Mouse (Mus musculus) liver, embryonic 15.5 days (tissue): ENCODE results near the gene Lyz2. TPM values are rescaled to one million over a fixed set of nuclear protein-coding genes. Genes with fewer than 3 reads are reported as not detected.
"Not testable (repeated sequence)": the region's sequence is repeated elsewhere in the genome, so short reads cannot be mapped to it uniquely, and the experiment has no call there.

ENCODE experiments used
- ATAC-seq: fragments of 200-750 bp; cut with Nextera tagmentation; 2 replicates; pipeline ENCODE4 v1.8.0; 2017; ENCODE audit warnings: moderate number of reproducible peaks, mild to moderate bottlenecking, moderate library complexity; ENCODE audit not compliant: insufficient read depth
- H3K27ac ChIP-seq: fragments of 300-500 bp; sonication (generic); replicated peaks from 2 replicates; pipeline ENCODE4 v1.5.1; 2015; ENCODE audit warnings: mild to moderate bottlenecking, inconsistent platforms
- H3K27me3 ChIP-seq: fragments of 300-500 bp; sonication (generic); 2 replicates; pipeline ENCODE4 v1.6.1; 2015; ENCODE audit warnings: mild to moderate bottlenecking, inconsistent platforms
- H3K36me3 ChIP-seq: fragments of 300-500 bp; sonication (generic); replicated peaks from 2 replicates; pipeline ENCODE4 v1.6.1; 2015; ENCODE audit warnings: moderate library complexity, mild to moderate bottlenecking, inconsistent platforms
- H3K4me1 ChIP-seq: fragments of 300-500 bp; sonication (generic); replicated peaks from 2 replicates; pipeline ENCODE4 v1.6.1; 2015; ENCODE audit warnings: inconsistent platforms
- H3K4me2 ChIP-seq: fragments of 300-500 bp; sonication (generic); 2 replicates; pipeline ENCODE4 v1.6.1; 2015; ENCODE audit warnings: moderate library complexity, mild to moderate bottlenecking, inconsistent platforms
- H3K4me3 ChIP-seq: fragments of 300-500 bp; sonication (generic); replicated peaks from 2 replicates; pipeline ENCODE4 v1.5.1; 2015; ENCODE audit warnings: mild to moderate bottlenecking, inconsistent platforms
- H3K9ac ChIP-seq: fragments of 300-500 bp; sonication (generic); 2 replicates; pipeline ENCODE4 v1.6.1; 2015; ENCODE audit warnings: moderate library complexity, mild to moderate bottlenecking, inconsistent platforms
- H3K9me3 ChIP-seq: fragments of 300-500 bp; sonication (generic); replicated peaks from 2 replicates; pipeline ENCODE4 v1.6.1; 2016; ENCODE audit warnings: inconsistent platforms
- WGBS: fragments of 180-500 bp; shearing (Covaris S2); methylation state at CpG from one replicate; pipeline ENCODE4 v1.1.7; 2015; ENCODE audit warnings: mixed read lengths; ENCODE audit not compliant: insufficient replicate concordance; 5-methylcytosine and 5-hydroxymethylcytosine counted together
- polyA plus RNA-seq: library from polyadenylated mRNA; unstranded; fragments of >200 nt; fragmentation: Nextera tagmentation; extraction: Ambion mirVana; gene quantifications from 2 replicates; pipeline ENCODE4 v1.2.1, GENCODE M21; 2015

Lyz2 gene
- polyA plus RNA-seq, 1 experiment from 2014 or later: 653 TPM

GRCm38 (mm10) chr10:117283871-117284577 lies 1.9 kb upstream of the Lyz2 start:
- no peak overlapping the region for H3K4me3 ChIP-seq
- no peaks in the 10 kb centered on the region for H3K27me3 ChIP-seq
- no peaks in the 10 kb centered on the region for H3K36me3 ChIP-seq
- no peak overlapping the region for H3K27ac ChIP-seq
- H3K9ac ChIP-seq: no peak overlapping the region
- no peak overlapping the region for H3K4me2 ChIP-seq
- no peak for ATAC-seq
- H3K9me3 ChIP-seq: no peaks in the 10 kb centered on the region
- H3K4me1 ChIP-seq: no peaks in the 10 kb centered on the region
- WGBS: 59% methylated on average over 7 of the region's 7 CpGs

- H3K36me3 ChIP-seq, H3K9ac ChIP-seq, H3K4me3 ChIP-seq, H3K27me3 ChIP-seq, H3K4me1 ChIP-seq, H3K9me3 ChIP-seq, H3K4me2 ChIP-seq, ATAC-seq, H3K27ac ChIP-seq: not testable (repeated sequence)
- WGBS: 52% methylated on average over 4 of the region's 4 CpGs
These were observed 1.1 kb upstream of the Lyz2 start for GRCm38 (mm10) chr10:117283196-117283595.

- Histone ChIP-seq H3K36me3 (no peaks in the 10 kb centered on the region), H3K9me3 (no peaks in the 10 kb centered on the region), H3K4me3 (no peak overlapping the region), H3K27me3 (no peaks in the 10 kb centered on the region), H3K4me1 (no peaks in the 10 kb centered on the region), H3K9ac (no peak overlapping the region), H3K4me2 (no peak overlapping the region), H3K27ac (no peak overlapping the region)
- WGBS: 51% methylated on average over 2 of the region's 2 CpGs
- ATAC-seq: no peak
These were observed 430 bp upstream of the Lyz2 start for GRCm38 (mm10) chr10:117282551-117282950.

- no peaks in the 10 kb centered on the region for H3K9me3 ChIP-seq
- no peaks in the 10 kb centered on the region for H3K27me3 ChIP-seq
- 0 out of 2 replicates have a peak overlapping the region, but pooled peaks have one; percentile 1 for H3K4me2 ChIP-seq
- H3K27ac ChIP-seq: peak overlapping the region; percentile 30
- H3K9ac ChIP-seq: no peak overlapping the region
- ATAC-seq: no peak
- WGBS: 54% methylated on average over 7 of the region's 7 CpGs
- peak overlapping the region; percentile 27 for H3K4me3 ChIP-seq
- H3K4me1 ChIP-seq: no peaks in the 10 kb centered on the region
- H3K36me3 ChIP-seq: no peaks in the 10 kb centered on the region
These were observed 670 bp downstream of the Lyz2 start for GRCm38 (mm10) chr10:117281381-117281920.

GRCm38 (mm10) chr10:117280000-117280399 lies 2.1 kb downstream of the Lyz2 start:
- peak overlapping the region; percentile 20 for H3K4me3 ChIP-seq
- H3K4me1 ChIP-seq: no peaks in the 10 kb centered on the region
- H3K27me3 ChIP-seq: no peaks in the 10 kb centered on the region
- ATAC-seq: no peak
- WGBS: 46% methylated on average over 1 of the region's 1 CpGs
- no peak overlapping the region for H3K9ac ChIP-seq
- 0 out of 2 replicates have a peak overlapping the region, but pooled peaks have one; percentile 14 for H3K27ac ChIP-seq
- H3K9me3 ChIP-seq: no peaks in the 10 kb centered on the region
- H3K4me2 ChIP-seq: no peak overlapping the region
- H3K36me3 ChIP-seq: no peaks in the 10 kb centered on the region

GRCm38 (mm10) chr10:117278510-117278909 lies 3.6 kb downstream of the Lyz2 start:
- H3K4me3 ChIP-seq, ATAC-seq, H3K9me3 ChIP-seq, H3K27me3 ChIP-seq, H3K4me1 ChIP-seq, H3K4me2 ChIP-seq, H3K27ac ChIP-seq, H3K9ac ChIP-seq, H3K36me3 ChIP-seq: not testable (repeated sequence)
- WGBS: 50% methylated on average over 2 of the region's 2 CpGs

- not testable (repeated sequence) for H3K4me1 ChIP-seq, H3K4me3 ChIP-seq, H3K27ac ChIP-seq, H3K9ac ChIP-seq, H3K36me3 ChIP-seq, H3K27me3 ChIP-seq, ATAC-seq, H3K4me2 ChIP-seq, H3K9me3 ChIP-seq
- 61% methylated on average over 9 of the region's 9 CpGs for WGBS
These were observed 4.3 kb downstream of the Lyz2 start for GRCm38 (mm10) chr10:117277779-117278178.

GRCm38 (mm10) chr10:117275681-117276369 lies 6.3 kb downstream of the Lyz2 start:
- Histone ChIP-seq H3K9ac (no peak overlapping the region), H3K27ac (no peak overlapping the region), H3K36me3 (no peaks in the 10 kb centered on the region), H3K4me3 (no peak overlapping the region), H3K9me3 (no peaks in the 10 kb centered on the region), H3K4me1 (no peaks in the 10 kb centered on the region), H3K4me2 (no peak overlapping the region), H3K27me3 (no peaks in the 10 kb centered on the region)
- WGBS: 69% methylated on average over 10 of the region's 10 CpGs
- no peak for ATAC-seq

GRCm38 (mm10) chr10:117274645-117275044 lies 7.5 kb downstream of the Lyz2 start:
- H3K36me3 ChIP-seq, H3K4me2 ChIP-seq, H3K27ac ChIP-seq, H3K9ac ChIP-seq, ATAC-seq, H3K4me1 ChIP-seq, H3K9me3 ChIP-seq, H3K27me3 ChIP-seq, H3K4me3 ChIP-seq: not testable (repeated sequence)
- WGBS: 44% methylated on average over 4 of the region's 7 CpGs

GRCm38 (mm10) chr10:117272023-117272422 lies 10.1 kb downstream of the Lyz2 start:
- Histone ChIP-seq H3K4me2 (no peak overlapping the region), H3K27ac (no peak overlapping the region), H3K36me3 (no peaks in the 10 kb centered on the region), H3K9me3 (no peaks in the 10 kb centered on the region), H3K4me3 (no peak overlapping the region), H3K9ac (no peak overlapping the region), H3K4me1 (no peaks in the 10 kb centered on the region), H3K27me3 (no peaks in the 10 kb centered on the region)
- ATAC-seq: no peak

GRCm38 (mm10) chr10:117259870-117260269 lies 22.3 kb downstream of the Lyz2 start:
- no peaks in the 10 kb centered on the region for H3K27me3 ChIP-seq
- no peaks in the 10 kb centered on the region for H3K36me3 ChIP-seq
- H3K4me3 ChIP-seq: no peak overlapping the region
- no peak overlapping the region for H3K9ac ChIP-seq
- H3K4me1 ChIP-seq: no peaks in the 10 kb centered on the region
- H3K9me3 ChIP-seq: no peaks in the 10 kb centered on the region
- H3K4me2 ChIP-seq: no peak overlapping the region
- ATAC-seq: no peak
- H3K27ac ChIP-seq: no peak overlapping the region
